1 mouse cellular context compared by ENCODE assay signal in the genomic region with DNA sequence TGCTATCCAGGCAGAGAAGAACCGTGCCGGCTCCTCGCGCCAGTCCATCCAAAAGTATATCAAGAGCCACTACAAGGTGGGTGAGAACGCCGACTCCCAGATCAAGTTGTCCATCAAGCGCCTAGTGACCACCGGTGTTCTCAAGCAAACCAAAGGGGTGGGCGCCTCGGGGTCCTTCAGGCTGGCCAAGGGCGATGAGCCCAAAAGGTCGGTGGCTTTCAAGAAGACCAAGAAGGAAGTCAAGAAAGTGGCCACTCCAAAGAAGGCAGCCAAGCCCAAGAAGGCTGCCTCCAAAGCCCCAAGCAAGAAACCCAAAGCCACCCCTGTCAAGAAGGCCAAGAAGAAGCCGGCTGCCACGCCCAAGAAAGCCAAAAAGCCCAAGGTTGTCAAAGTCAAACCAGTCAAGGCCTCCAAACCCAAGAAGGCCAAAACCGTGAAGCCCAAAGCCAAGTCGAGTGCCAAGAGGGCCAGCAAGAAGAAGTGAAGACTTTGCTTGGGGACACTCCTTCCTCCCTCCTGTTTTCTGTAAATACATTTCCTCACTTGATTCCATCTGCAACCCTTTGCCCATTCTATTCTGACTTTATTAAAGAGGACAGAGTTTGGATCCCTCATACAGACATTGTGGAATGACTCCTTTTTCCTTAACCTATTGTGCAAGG.
A peak's percentile ranks its signal among the peaks of the same experiment; 100 is the strongest.
TF ChIP-seq lines count a peak whose summit lies in the region.

No protein-coding gene starts in this region.

TF ChIP-seq in MEL, 35 proteins besides CTCF, POLR2A, EP300 and RAD21 (continued from another document):
- TF ChIP-seq ZKSCAN1 (IDR thresholded peaks at IDR 0.05; ENCODE audit: low read depth, low read length): no peak
- peak; percentile 16; the same call in 1 of the 2 replicates for TF ChIP-seq MAX (IDR thresholded peaks at IDR 0.05; ENCODE audit: low read length)
- TF ChIP-seq MEF2A (IDR thresholded peaks at IDR 0.05; ENCODE audit: extremely low read depth, insufficient replicate concordance, low read depth, low read length, poor library complexity, severe bottlenecking): no peak
- TF ChIP-seq MXI1 (IDR thresholded peaks at IDR 0.05; ENCODE audit: low read depth, low read length): 0 out of 2 replicates have a peak, but pooled peaks have one; percentile 4
- TF ChIP-seq CHD1 (IDR thresholded peaks at IDR 0.05; ENCODE audit: low read depth, low read length): 0 out of 2 replicates have a peak, but pooled peaks have one; percentile 60
